Mouse (Mus musculus): Measurements from ENCODE around the gene Iqschfp.
A peak's percentile ranks its signal among the peaks of the same experiment; 100 is the strongest.

The Iqschfp gene

GRCm38 (mm10) chr3:68610598-68611261, 718.7 kb downstream of the Iqschfp start:
- peak; percentile 27 for DNase-seq

DNA sequence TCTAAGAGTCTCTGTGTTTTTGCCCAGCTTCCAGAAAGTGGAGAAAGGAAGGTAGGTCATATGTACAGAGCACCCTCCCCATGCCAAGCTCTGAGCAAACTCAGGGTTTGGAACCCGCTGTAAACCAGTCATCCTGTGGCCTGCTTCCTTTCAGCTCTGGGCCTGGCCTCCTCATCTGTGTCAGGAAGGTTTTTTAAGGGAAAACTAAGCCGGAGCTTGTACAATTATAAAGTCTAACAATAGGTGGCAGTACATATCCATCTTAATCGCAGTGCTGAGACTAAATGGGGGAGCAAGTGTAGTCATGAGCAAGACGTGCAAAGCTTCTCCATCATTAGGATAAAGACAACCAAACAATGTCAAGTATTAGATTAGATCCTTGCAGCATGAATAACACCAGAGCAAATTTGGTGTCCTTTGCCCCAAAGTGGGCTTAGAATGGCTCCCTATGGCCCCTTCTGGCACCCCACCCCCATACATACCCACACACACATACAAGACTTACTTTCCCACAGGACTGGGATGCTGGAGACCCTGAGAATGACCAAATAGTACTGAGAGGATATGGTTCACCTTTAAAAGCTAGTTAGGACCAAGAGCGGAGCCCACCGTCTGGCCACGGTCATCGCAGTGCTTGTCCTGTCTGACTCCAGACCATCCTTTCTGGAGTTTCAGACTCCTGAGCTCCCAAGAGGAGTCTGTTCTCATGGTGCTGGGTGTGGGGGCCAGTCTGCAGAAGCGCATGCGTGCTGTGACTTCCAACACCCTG, 723.2 kb downstream of the Iqschfp start:
- DNase-seq = peak; percentile 88

DNA sequence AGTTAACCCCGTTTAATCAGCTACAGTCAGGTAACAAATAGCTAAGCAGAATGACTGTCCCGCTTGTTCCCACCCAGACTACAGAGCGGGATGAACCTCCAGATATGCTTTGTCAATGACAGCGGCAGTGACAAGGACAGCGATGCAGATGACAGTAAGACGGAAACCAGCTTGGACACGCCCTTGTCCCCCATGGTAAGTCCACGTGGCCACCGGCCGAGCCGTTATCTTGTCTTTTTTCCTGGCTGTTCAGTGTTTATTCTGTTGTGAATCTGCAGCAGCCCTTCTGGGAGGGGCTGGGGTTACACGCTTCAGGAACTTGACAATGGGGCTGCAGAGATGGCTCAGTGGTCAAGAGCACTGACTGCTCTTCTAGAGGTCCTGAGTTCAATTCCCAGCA, 724.3 kb downstream of the Iqschfp start:
- peak; percentile 89 for DNase-seq

DNA sequence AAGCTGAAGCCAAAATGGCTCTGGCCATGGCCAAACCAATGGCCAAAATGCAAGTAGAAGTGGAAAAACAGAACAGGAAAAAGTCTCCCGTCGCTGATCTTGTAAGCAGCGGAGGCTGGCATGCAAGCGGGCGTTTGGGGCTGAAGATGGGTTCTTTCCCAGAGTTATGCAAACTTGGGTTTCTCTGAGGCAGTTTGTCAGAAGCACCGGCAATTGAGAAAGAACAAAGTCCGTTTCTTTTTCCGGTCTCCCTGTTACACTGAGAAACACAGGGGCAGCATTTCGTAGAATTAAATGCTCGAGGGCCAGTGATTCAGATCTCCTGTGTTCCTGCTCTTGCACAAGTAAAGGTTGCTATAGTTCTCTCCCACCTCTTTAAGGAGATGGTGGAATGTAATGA, 725.7 kb downstream of the Iqschfp start:
- peak; percentile 23 for DNase-seq

GRCm38 (mm10) chr3:68619097-68619496, 727.1 kb downstream of the Iqschfp start:
- peak; percentile 83 for DNase-seq

DNA sequence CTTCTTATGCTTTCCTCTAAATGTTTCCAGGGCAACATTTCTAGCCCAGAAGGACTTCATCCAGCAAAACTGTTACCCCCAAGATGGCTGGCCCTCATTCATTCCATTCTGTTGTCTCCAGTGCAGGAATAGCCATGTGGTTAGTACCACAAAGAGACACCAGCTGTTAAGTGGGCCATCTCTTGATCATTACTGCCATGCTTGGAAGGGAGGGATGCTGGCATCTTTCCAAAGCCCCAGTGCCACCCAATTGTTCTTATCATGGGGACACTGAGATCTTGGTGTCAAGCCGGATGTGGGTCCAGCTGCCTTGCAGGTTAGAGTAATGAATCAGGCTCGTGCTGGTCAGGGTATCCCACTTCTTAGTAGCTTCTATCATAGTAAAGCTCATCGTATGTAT, 729.9 kb downstream of the Iqschfp start:
- peak; percentile 64 for DNase-seq

- peak; percentile 86 for DNase-seq
These were observed 731.0 kb downstream of the Iqschfp start for GRCm38 (mm10) chr3:68623036-68623435.

DNA sequence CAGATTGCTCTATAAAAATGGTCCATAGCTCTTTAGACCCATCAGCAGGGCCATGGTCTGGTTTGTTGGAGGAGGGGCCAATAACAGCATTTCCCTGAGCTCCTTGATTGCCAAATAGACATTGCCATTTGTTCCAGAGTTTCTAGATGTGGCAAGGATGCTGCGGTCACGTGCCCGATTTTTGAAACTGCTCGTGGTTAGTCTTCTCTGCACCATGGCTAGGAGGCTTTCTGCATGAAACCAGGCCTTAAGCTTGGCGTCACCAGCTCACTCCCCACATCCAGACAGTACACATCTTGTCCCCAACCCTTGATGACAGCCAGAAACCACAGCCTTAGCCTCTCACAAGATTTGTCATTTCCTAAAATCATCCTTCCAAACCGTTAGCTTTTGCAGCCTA, 732.4 kb downstream of the Iqschfp start:
- DNase-seq = peak; percentile 78

DNA sequence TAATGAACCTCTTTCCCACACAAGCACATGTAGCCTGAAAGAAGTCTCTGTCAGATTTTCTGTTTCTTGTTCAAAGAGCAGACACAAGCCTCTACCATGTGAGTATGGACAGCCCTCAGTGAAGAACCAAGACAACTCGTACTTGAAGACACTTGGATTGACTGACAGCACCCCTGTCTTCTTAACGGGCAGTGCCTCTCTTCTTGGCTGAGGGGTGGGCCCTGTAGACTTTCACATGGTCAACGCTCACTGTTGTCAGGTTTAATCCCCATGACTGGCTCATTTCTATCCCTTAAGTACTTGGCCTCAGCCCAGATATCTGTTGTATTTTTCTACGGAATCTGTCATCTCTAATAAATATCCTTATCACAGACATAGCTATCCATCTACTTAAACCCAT, 738.2 kb downstream of the Iqschfp start:
- DNase-seq = peak; percentile 56

- peak; percentile 59 for DNase-seq
These were observed 738.8 kb downstream of the Iqschfp start for GRCm38 (mm10) chr3:68630821-68631220.

DNA sequence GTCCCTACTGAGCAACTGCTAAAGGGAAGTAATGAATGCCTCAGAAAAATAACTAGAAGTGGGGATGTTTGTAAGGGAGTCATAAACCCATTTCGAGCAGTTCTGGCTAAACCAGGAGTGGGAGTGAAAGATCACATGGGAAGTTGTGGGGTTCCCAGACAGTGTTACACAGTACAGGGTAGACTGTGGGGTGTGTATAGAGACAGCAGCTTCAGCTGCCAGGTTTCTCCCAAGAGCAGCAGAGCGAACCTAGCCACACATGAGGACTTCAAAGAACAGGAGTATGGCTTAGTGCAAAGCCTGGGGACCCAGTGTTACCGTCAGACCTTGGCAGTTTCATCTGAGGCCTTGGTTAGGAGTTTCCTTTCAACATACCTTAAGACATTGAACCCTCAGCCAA, 740.7 kb downstream of the Iqschfp start:
- DNase-seq = peak; percentile 72

DNA sequence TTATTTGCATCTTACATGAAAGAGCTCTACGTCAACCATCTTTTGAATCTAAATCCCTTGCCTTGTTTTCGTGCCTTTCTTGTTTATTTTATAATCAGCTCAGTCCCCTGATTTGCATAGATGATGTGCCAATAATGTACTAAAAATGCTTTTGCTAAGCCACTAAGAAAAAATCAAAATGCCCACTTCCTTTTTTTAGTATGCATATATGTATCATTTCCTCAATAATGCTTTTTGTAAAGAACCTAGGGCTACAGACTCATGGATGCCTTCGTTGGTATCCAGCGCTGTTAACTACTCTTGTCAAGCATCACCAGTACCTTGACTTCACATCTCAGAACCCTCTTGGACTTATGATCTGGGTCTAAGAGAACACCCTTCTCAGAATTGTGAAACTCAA, 741.5 kb downstream of the Iqschfp start:
- peak; percentile 8 for DNase-seq

DNA sequence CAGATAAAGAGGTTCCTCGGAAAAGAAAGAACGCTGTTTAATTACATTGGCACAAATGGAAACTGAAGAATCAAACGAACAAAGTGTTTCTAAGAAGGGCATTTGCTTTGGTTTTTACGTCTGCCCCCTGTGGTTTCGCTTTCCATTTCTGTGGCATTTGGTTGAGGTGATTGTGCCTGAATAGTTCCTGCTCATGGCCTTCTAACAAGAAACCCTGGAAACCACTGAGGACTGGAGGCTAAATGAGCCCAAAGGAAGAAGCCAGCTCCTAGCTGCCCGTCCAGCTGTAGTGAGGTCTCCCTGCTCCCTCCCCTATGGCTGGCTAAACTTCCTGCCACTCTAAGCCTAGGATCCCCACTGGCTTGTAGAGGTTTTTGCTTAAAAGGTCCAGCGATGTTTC, 745.9 kb downstream of the Iqschfp start:
- DNase-seq = peak; percentile 70

- no peak for DNase-seq
These were observed 746.7 kb downstream of the Iqschfp start for GRCm38 (mm10) chr3:68638703-68639102.

GRCm38 (mm10) chr3:68642935-68643334, 750.9 kb downstream of the Iqschfp start:
- DNase-seq = peak; percentile 68

- DNase-seq = peak; percentile 80
These were observed 754.5 kb downstream of the Iqschfp start for GRCm38 (mm10) chr3:68646387-68647130.

DNA sequence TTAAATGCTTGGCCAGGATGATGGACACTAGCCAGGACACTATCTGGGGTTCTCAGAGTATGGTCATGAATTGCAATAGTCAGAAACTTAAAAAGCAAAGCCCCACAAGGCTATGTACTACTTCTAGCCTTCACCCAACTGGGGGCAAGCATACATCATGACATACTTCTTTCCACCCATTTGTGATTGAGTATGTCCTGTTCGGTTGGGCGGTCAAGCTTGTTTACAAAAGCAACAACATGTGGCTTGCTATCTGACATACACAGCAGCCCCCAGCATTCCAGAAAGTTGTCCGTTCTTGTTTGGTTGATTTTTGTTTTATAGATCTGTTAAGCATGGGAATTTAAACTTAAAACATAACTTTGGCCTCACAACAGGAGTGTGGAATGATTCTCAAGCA, 755.2 kb downstream of the Iqschfp start:
- DNase-seq = peak; percentile 16

GRCm38 (mm10) chr3:68650251-68650650, 758.2 kb downstream of the Iqschfp start:
- DNase-seq = peak; percentile 76

DNA sequence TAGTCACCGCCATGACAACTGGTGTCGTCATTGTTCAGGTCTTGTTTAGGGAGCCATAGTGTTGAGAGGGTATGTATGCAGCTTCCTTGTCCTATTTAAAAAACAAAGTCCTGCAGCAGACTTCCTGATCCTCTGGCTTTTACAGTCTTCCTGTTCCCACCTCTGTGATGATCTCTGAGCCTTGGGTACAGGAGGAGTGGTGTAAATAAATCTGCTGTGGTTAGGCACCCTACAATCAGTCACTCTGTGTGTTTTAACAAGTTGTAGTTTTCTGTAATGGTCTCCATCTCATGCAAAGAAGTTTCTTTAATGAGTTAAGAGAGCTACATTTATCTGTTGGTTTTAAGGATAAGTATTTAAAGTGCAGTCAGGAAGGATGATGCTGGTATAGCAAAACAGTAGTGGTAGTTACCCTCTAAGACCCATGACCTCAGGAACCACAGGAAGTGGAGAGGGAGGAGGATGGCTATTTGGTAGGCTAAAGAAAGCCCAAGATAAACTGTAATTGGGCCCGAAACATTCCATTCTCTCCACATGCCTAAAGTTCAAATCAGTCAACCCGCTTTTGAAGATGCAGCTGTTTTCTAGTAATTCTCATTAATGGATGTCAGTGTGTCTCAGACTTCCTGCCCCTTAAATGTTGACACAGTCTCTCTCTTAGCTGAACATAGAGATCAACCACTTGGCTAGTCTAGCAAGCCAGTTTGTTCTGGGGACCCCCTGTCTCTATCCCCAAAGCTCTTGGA, 764.7 kb downstream of the Iqschfp start:
- peak; percentile 2 for DNase-seq

- DNase-seq = peak; percentile 53
These were observed 765.7 kb downstream of the Iqschfp start for GRCm38 (mm10) chr3:68657589-68658245.

- DNase-seq = peak; percentile 78
These were observed 768.0 kb downstream of the Iqschfp start for GRCm38 (mm10) chr3:68659996-68660395.

DNA sequence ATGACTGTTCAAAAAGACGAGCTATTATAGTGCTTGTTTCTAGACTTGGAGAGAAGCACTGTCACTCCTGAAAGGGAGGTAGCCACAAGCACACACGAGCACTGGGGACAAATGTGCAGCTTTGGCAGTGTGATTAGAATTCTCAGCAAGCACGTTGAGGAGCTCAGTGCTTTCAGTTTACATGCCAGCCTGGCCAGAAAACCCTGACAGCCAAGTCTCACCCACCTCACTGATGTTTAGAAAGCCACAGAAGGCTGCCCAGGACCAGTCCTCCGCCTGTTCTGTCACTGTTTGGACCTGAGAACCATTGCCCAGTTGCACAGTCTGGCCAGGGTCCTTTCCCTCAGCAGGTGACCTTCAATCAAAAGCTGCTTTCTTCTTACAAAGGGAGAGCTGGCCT, 768.5 kb downstream of the Iqschfp start:
- peak; percentile 40 for DNase-seq

Measured in heart, adult 11 months (tissue).